11 mouse cellular contexts compared by ENCODE assay signal in the genomic region with DNA sequence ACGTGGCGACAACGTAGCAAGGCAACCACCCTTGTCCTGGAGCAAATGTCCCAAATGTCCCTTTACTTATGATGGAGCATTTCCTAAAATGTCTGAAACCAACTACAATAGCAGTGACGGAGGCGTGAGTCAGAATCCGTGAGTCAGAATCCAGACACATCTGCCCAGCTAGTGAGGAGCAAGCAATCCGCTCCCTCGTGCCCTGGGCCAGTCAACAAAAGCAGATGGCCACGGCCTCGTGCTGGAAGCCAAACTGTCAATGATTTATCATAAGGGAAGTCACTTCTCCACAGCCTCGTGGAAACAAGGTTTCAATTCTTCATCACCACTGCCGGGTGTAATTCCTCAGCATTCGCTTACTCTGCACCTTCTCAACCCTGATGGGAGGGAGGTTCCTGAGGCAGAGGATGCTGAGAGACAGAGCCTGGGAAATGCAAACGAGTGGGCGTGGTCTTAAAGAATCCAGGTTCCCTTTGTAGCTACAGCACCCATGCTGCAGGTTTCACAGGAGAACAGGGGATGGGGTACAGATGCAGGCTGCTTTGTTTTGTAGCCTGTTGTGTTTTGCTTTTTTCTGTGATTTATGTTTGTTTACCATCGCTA.
A peak's percentile ranks its signal among the peaks of the same experiment; 100 is the strongest.
DNase-seq lines count a peak whose midpoint lies in the region; ATAC-seq and TF ChIP-seq lines count a peak whose summit lies in the region.
"Had no signal": no experiment of that assay in that cellular context is flagged by ENCODE, and none has a peak within 500 bp of the region (broad histone marks: within the 10 kb centered on the region; RNA-seq: fewer than 3 reads in every experiment).

No protein-coding gene starts in this region.

- no peak overlapping the region for H3K27ac ChIP-seq in liver, postnatal 0 days (ENCODE audit: low read depth)
- no peak overlapping the region for H3K27ac ChIP-seq in liver, embryonic 11.5 days (ENCODE audit: low read depth, low read length)
- peak overlapping the region; percentile 33; the same call in 1 of the 2 replicates for H3K27ac ChIP-seq in brown adipose tissue, adult 24 weeks (replicated peaks; ENCODE audit: low read depth, low read length)
- H3K27ac ChIP-seq: heart, embryonic 13.5 days; limb, embryonic 13.5 days had no signal

- no peaks in the 10 kb centered on the region for H3K27me3 ChIP-seq in liver, postnatal 0 days (ENCODE audit: insufficient read depth, low read length)
- H3K27me3 ChIP-seq in liver, embryonic 11.5 days (replicated peaks; ENCODE audit: control insufficient read depth, insufficient read depth, low read length), result no peaks in the 10 kb centered on the region
- H3K27me3 ChIP-seq in myocyte (ENCODE audit: control insufficient read depth, insufficient read depth, insufficient read length), result no peaks in the 10 kb centered on the region
- H3K27me3 ChIP-seq: heart, embryonic 13.5 days; limb, embryonic 13.5 days had no signal

- no peaks in the 10 kb centered on the region for H3K9me3 ChIP-seq in liver, postnatal 0 days (ENCODE audit: low read length)
- no peaks in the 10 kb centered on the region for H3K9me3 ChIP-seq in liver, embryonic 11.5 days (ENCODE audit: control insufficient read depth, low read length)
- H3K9me3 ChIP-seq: heart, embryonic 13.5 days; limb, embryonic 13.5 days had no signal

- peaks cover 2% of the 10 kb centered on the region; the same call in 1 of the 2 replicates for H3K4me1 ChIP-seq in liver, postnatal 0 days (ENCODE audit: insufficient read depth)
- peaks cover 5% of the 10 kb centered on the region for H3K4me1 ChIP-seq in liver, embryonic 11.5 days (replicated peaks; ENCODE audit: control insufficient read depth, insufficient read depth, low read length)
- no peaks in the 10 kb centered on the region; the same call in 1 of the 2 replicates for H3K4me1 ChIP-seq in brown adipose tissue, adult 24 weeks (ENCODE audit: control insufficient read depth, insufficient read depth, insufficient read length, low read length)

- no peak overlapping the region for H3K4me2 ChIP-seq in liver, postnatal 0 days (ENCODE audit: low read depth, low read length)
- no peak overlapping the region for H3K4me2 ChIP-seq in liver, embryonic 11.5 days
- H3K4me2 ChIP-seq in myocyte (ENCODE audit: low read depth), result peak overlapping the region; percentile 60
- H3K4me2 ChIP-seq: heart, embryonic 13.5 days; limb, embryonic 13.5 days had no signal

- no peak overlapping the region for H3K4me3 ChIP-seq in liver, postnatal 0 days (ENCODE audit: low read depth, low read length)
- no peak overlapping the region for H3K4me3 ChIP-seq in liver, embryonic 11.5 days (ENCODE audit: low read depth, low read length)
- H3K4me3 ChIP-seq in brown adipose tissue, adult 24 weeks (ENCODE audit: insufficient read depth, low read depth, low read length), result no peak overlapping the region
- H3K4me3 ChIP-seq in myocyte, result no peak overlapping the region
- H3K4me3 ChIP-seq: heart, embryonic 13.5 days; limb, embryonic 13.5 days had no signal

- TF ChIP-seq CTCF in liver, postnatal 0 days (IDR thresholded peaks at IDR 0.05; ENCODE audit: low read depth), result no peak

- peak; percentile 42; the same call in 1 of the 2 replicates for ATAC-seq in liver, postnatal 0 days
- ATAC-seq in liver, embryonic 11.5 days (replicated peaks; ENCODE audit: low FRiP score), result no peak

- H3ac ChIP-seq in myocyte (ENCODE audit: control insufficient read depth, insufficient read length), result no peak overlapping the region

- H3K9ac ChIP-seq in liver, postnatal 0 days (replicated peaks), result no peak overlapping the region
- H3K9ac ChIP-seq in liver, embryonic 11.5 days (ENCODE audit: low read depth, low read length), result no peak overlapping the region
- H3K9ac ChIP-seq: heart, embryonic 13.5 days; limb, embryonic 13.5 days had no signal

- no peak for TF ChIP-seq EP300 in liver, postnatal 0 days (IDR thresholded peaks at IDR 0.05; ENCODE audit: low read depth)

- TF ChIP-seq POLR2A in myocyte (IDR thresholded peaks at IDR 0.05; ENCODE audit: insufficient read length, low read depth), result no peak

- peak; percentile 35 for DNase-seq in embryo, embryonic 10.5 days (ENCODE audit: low spot score)
- no peak for DNase-seq in embryo, embryonic 9.5 days (ENCODE audit: extremely low spot score)
- no peak for DNase-seq in liver, postnatal 0 days
- no peak for DNase-seq in liver, embryonic 11.5 days (ENCODE audit: low spot score)
- no peak for DNase-seq in heart, postnatal 4 days
- no peak for DNase-seq in natural killer cell, adult 2 months (ENCODE audit: low spot score in 2 of 2)
- DNase-seq: cerebellum, adult 11-12 months had no signal

- WGBS in liver, postnatal 0 days (ENCODE audit: insufficient replicate concordance), result 65% methylated on average over 16 of the region's 16 CpGs
- 65% methylated on average over 16 of the region's 16 CpGs for WGBS in liver, embryonic 11.5 days

- H3K79me2 ChIP-seq in myocyte (ENCODE audit: control insufficient read depth, insufficient read depth), result no peaks in the 10 kb centered on the region

- H3K36me3 ChIP-seq in liver, postnatal 0 days (replicated peaks; ENCODE audit: insufficient read depth, low read length), result peaks cover 38% of the 10 kb centered on the region
- peaks cover 4% of the 10 kb centered on the region; the same call in 1 of the 2 replicates for H3K36me3 ChIP-seq in liver, embryonic 11.5 days (ENCODE audit: control insufficient read depth, insufficient read depth, low read length)
- no peaks in the 10 kb centered on the region for H3K36me3 ChIP-seq in myocyte (ENCODE audit: control insufficient read depth, insufficient read depth)

TF ChIP-seq in myocyte, 11 proteins besides CTCF, POLR2A, EP300 and RAD21:
- no peak for TF ChIP-seq TCF12 (IDR thresholded peaks at IDR 0.05; ENCODE audit: insufficient read depth, poor library complexity, severe bottlenecking)
- no peak for TF ChIP-seq POLR2AphosphoS2 (IDR thresholded peaks at IDR 0.05; ENCODE audit: insufficient read length, low read depth)
- TF ChIP-seq MYOG (IDR thresholded peaks at IDR 0.05; ENCODE audit: control insufficient read depth in 1 of 3, insufficient read depth in 1 of 3, insufficient read length in 2 of 3, low read depth in 2 of 3), result peak in 1 of 3 experiments; percentile 34
- TF ChIP-seq USF1 (IDR thresholded peaks at IDR 0.05; ENCODE audit: low read depth), result no peak
- no peak for TF ChIP-seq E2F4 (IDR thresholded peaks at IDR 0.05; ENCODE audit: insufficient read depth)
- peak in 2 of 3 experiments; percentile 35 to 71 for TF ChIP-seq MYOD1 (IDR thresholded peaks at IDR 0.05; ENCODE audit: control insufficient read depth in 1 of 3, insufficient read length in 2 of 3, low read depth in 2 of 3)
- no peak for TF ChIP-seq SRF (IDR thresholded peaks at IDR 0.05; ENCODE audit: control insufficient read depth, insufficient read length, low read depth)
- TF ChIP-seq REST (IDR thresholded peaks at IDR 0.05; ENCODE audit: insufficient read depth, insufficient read length), result no peak
- TF ChIP-seq MAX (IDR thresholded peaks at IDR 0.05; ENCODE audit: low read depth), result peak; percentile 76
- peak; percentile 13 for TF ChIP-seq TCF3 (IDR thresholded peaks at IDR 0.05; ENCODE audit: insufficient read length, low read depth)
